In genomic region chr4:95897236-95897874, GRCm38 (mm10) we compare ENCODE assay signal across 8 mouse cellular contexts.
DNase-seq lines count a peak whose midpoint lies in the region; ATAC-seq lines count a peak whose summit lies in the region.

No protein-coding gene starts in this region.

- no peak overlapping the region for H3K4me2 ChIP-seq in embryonic facial prominence, embryonic 11.5 days (ENCODE audit: low read depth, low read length)
- H3K4me2 ChIP-seq in neural tube, embryonic 14.5 days (ENCODE audit: low read depth, low read length), result no peak overlapping the region

- no peak for ATAC-seq in embryonic facial prominence, embryonic 11.5 days (replicated peaks; ENCODE audit: insufficient number of reproducible peaks, low FRiP score, low TSS enrichment, low read depth)
- ATAC-seq in neural tube, embryonic 14.5 days (ENCODE audit: low read depth), result peak; percentile 19; the same call in 1 of the 2 replicates

- peaks cover 8% of the 10 kb centered on the region; the same call in 1 of the 2 replicates for H3K4me1 ChIP-seq in embryonic facial prominence, embryonic 11.5 days (ENCODE audit: control insufficient read depth, insufficient read depth, low read length)
- H3K4me1 ChIP-seq in neural tube, embryonic 14.5 days (ENCODE audit: control insufficient read depth, insufficient read depth, low read length), result no peaks in the 10 kb centered on the region

- 64% methylated on average over 7 of the region's 7 CpGs for WGBS in embryonic facial prominence, embryonic 11.5 days
- WGBS in neural tube, embryonic 14.5 days, result 73% methylated on average over 7 of the region's 7 CpGs

- H3K9me3 ChIP-seq in embryonic facial prominence, embryonic 11.5 days (replicated peaks; ENCODE audit: control insufficient read depth, low read length), result no peaks in the 10 kb centered on the region
- H3K9me3 ChIP-seq in neural tube, embryonic 14.5 days (ENCODE audit: control insufficient read depth, low read length), result no peaks in the 10 kb centered on the region

- peak overlapping the region; percentile 68 for H3K27ac ChIP-seq in embryonic facial prominence, embryonic 11.5 days (replicated peaks; ENCODE audit: low read depth, low read length)
- H3K27ac ChIP-seq in neural tube, embryonic 14.5 days (ENCODE audit: low read depth, low read length), result no peak overlapping the region

- H3K27me3 ChIP-seq in embryonic facial prominence, embryonic 11.5 days (ENCODE audit: control insufficient read depth, insufficient read depth, low read length), result no peaks in the 10 kb centered on the region
- no peaks in the 10 kb centered on the region for H3K27me3 ChIP-seq in neural tube, embryonic 14.5 days (ENCODE audit: control insufficient read depth, insufficient read depth, low read length)

- no peak overlapping the region for H3K9ac ChIP-seq in embryonic facial prominence, embryonic 11.5 days (replicated peaks; ENCODE audit: low read length)
- no peak overlapping the region for H3K9ac ChIP-seq in neural tube, embryonic 14.5 days (replicated peaks; ENCODE audit: low read depth, low read length)

- H3K4me3 ChIP-seq in embryonic facial prominence, embryonic 11.5 days (ENCODE audit: low read depth, low read length), result no peak overlapping the region
- H3K4me3 ChIP-seq in neural tube, embryonic 14.5 days (ENCODE audit: low read depth, low read length), result no peak overlapping the region

- intact Hi-C loops in gastrocnemius, postnatal 14 days (cut with DNase I; ENCODE audit: low total_unique reads), result no loop called here
- intact Hi-C loops in gastrocnemius, postnatal 36 days (cut with DNase I), result no loop called here
- intact Hi-C loops in left cerebral cortex, postnatal 10 days (cut with DNase I), result no loop called here

- no peaks in the 10 kb centered on the region for H3K36me3 ChIP-seq in embryonic facial prominence, embryonic 11.5 days (replicated peaks; ENCODE audit: control insufficient read depth, insufficient read depth, low read depth, low read length)
- H3K36me3 ChIP-seq in neural tube, embryonic 14.5 days (ENCODE audit: control insufficient read depth, insufficient read depth, low read length), result no peaks in the 10 kb centered on the region

- peak; percentile 28 for DNase-seq in gastrocnemius, postnatal 14 days
- no peak for DNase-seq in gastrocnemius, postnatal 36 days
- DNase-seq in embryonic facial prominence, embryonic 11.5 days (ENCODE audit: low spot score), result no peak
- peak; percentile 40 to 52 for DNase-seq in left cerebral cortex, postnatal 10 days (ENCODE audit: extremely low spot score in 1 of 2, low spot score in 2 of 2)
- no peak for DNase-seq in cerebellum, postnatal 4 days (ENCODE audit: low spot score in 2 of 2)
- no peak for DNase-seq in layer of hippocampus, postnatal 14 days (ENCODE audit: low spot score in 2 of 2)
- no peak for DNase-seq in thymus, postnatal 14 days

Comparison
In these comparisons a context has a peak if more than half of its experiments do, and no peak if none do; other contexts are left out.
1. DNase-seq: peak in gastrocnemius, postnatal 14 days (single experiment) and left cerebral cortex, postnatal 10 days (2 of 2); none in gastrocnemius, postnatal 36 days (0 of 2), embryonic facial prominence, embryonic 11.5 days (single experiment), cerebellum, postnatal 4 days (0 of 2), layer of hippocampus, postnatal 14 days (0 of 2) and thymus, postnatal 14 days (single experiment).